Mouse (Mus musculus) liver, embryonic 14.5 days (tissue): ENCODE data around the gene 2700081O15Rik.

ENCODE experiments used
- CTCF ChIP-seq: IDR thresholded peaks from 2 replicates; pipeline ENCODE4 v1.5.1; 2016; ENCODE audit warnings: antibody characterized with exemption, low read depth, control low read depth
- EP300 ChIP-seq: IDR thresholded peaks from 2 replicates; pipeline ENCODE4 v1.6.1; 2016; ENCODE audit warnings: antibody characterized with exemption, low read depth

- no peak for TF ChIP-seq EP300
- no peak for TF ChIP-seq CTCF
Measured at GRCm38 (mm10) chr19:7420108-7420507, 2.7 kb downstream of the 2700081O15Rik start.
